Mouse (Mus musculus): ENCODE measurements around the gene Elmod3. TPM values are rescaled to one million over a fixed set of nuclear protein-coding genes. Genes with fewer than 3 reads are reported as not detected.

Gene Elmod3
- polyA plus RNA-seq, 1 experiment from 2014 or later = 23.9 TPM

Other genes starting within 250 kb of the Elmod3 start
- 14.7 and 15.2 TPM in 2 replicates for gene Tmem150a, start 243.0 kb downstream of the Elmod3 start, polyA plus RNA-seq (2015; fragmentation: Nextera tagmentation; extraction: Ambion mirVana)
- 106 and 120 TPM in 2 replicates for gene Rnf181, start 231.5 kb downstream of the Elmod3 start, polyA plus RNA-seq (2015; fragmentation: Nextera tagmentation; extraction: Ambion mirVana)
- 27.9 and 29.0 TPM in 2 replicates for gene Vamp5, start 217.9 kb downstream of the Elmod3 start, polyA plus RNA-seq (2015; fragmentation: Nextera tagmentation; extraction: Ambion mirVana)
- 177 and 183 TPM in 2 replicates for gene Vamp8, start 207.7 kb downstream of the Elmod3 start, polyA plus RNA-seq (2015; fragmentation: Nextera tagmentation; extraction: Ambion mirVana)
- 39.0 and 42.6 TPM in 2 replicates for gene Ggcx, start 184.1 kb downstream of the Elmod3 start, polyA plus RNA-seq (2015; fragmentation: Nextera tagmentation; extraction: Ambion mirVana)
- 294 and 307 TPM in 2 replicates for gene Mat2a, start 158.9 kb downstream of the Elmod3 start, polyA plus RNA-seq (2015; fragmentation: Nextera tagmentation; extraction: Ambion mirVana)
- 0.18 and 0.49 TPM in 2 replicates for gene Sh2d6, start 76.7 kb downstream of the Elmod3 start, polyA plus RNA-seq (2015; fragmentation: Nextera tagmentation; extraction: Ambion mirVana)
- gene Capg, start 54.0 kb downstream of the Elmod3 start, polyA plus RNA-seq (2015; fragmentation: Nextera tagmentation; extraction: Ambion mirVana) = 122 and 132 TPM in 2 replicates
- 18.1 and 18.7 TPM in 2 replicates for gene Retsat, start 62 bp upstream of the Elmod3 start, polyA plus RNA-seq (2015; fragmentation: Nextera tagmentation; extraction: Ambion mirVana)
- gene Tgoln1, start 18.6 kb upstream of the Elmod3 start, polyA plus RNA-seq (2015; fragmentation: Nextera tagmentation; extraction: Ambion mirVana) = 26.9 and 27.3 TPM in 2 replicates
- 52.3 and 54.7 TPM in 2 replicates for gene Tcf7l1, start 190.8 kb upstream of the Elmod3 start, polyA plus RNA-seq (2015; fragmentation: Nextera tagmentation; extraction: Ambion mirVana)